Mouse (Mus musculus) neural tube, embryonic 14.5 days (tissue): Measurements from ENCODE around the gene Slbp. TPM values are rescaled to one million over a fixed set of nuclear protein-coding genes. Genes with fewer than 3 reads are reported as not detected.
A peak's percentile ranks its signal among the peaks of the same experiment; 100 is the strongest.

Experiments used
- ATAC-seq: fragments of 200-750 bp; cut with Nextera tagmentation; 2 replicates; pipeline ENCODE4 v1.8.0; 2017; ENCODE audit warnings: low read depth, mild to moderate bottlenecking, moderate TSS enrichment, moderate library complexity
- H3K27ac ChIP-seq: fragments of 300-500 bp; sonication (generic); 2 replicates; pipeline ENCODE4 v1.5.1; 2014; ENCODE audit warnings: low read depth, mild to moderate bottlenecking, control low read depth, low read length, moderate library complexity, mixed read lengths
- H3K27me3 ChIP-seq: fragments of 300-500 bp; sonication (generic); 2 replicates; pipeline ENCODE4 v1.6.1; 2014; ENCODE audit warnings: low read length; ENCODE audit not compliant: control insufficient read depth, insufficient read depth
- H3K36me3 ChIP-seq: fragments of 300-500 bp; sonication (generic); 2 replicates; pipeline ENCODE4 v1.6.1; 2014; ENCODE audit warnings: low read length, mixed read lengths; ENCODE audit not compliant: control insufficient read depth, insufficient read depth
- H3K4me1 ChIP-seq: fragments of 300-500 bp; sonication (generic); 2 replicates; pipeline ENCODE4 v1.6.1; 2014; ENCODE audit warnings: low read length; ENCODE audit not compliant: control insufficient read depth, insufficient read depth
- H3K4me2 ChIP-seq: fragments of 300-500 bp; sonication (generic); 2 replicates; pipeline ENCODE4 v1.6.1; 2014; ENCODE audit warnings: mild to moderate bottlenecking, low read depth, low read length, control low read depth
- H3K4me3 ChIP-seq: fragments of 300-500 bp; sonication (generic); 2 replicates; pipeline ENCODE4 v1.5.1; 2014; ENCODE audit warnings: low read depth, low read length, control low read depth, mixed read lengths
- H3K9ac ChIP-seq: fragments of 300-500 bp; sonication (generic); replicated peaks from 2 replicates; pipeline ENCODE4 v1.6.1; 2014; ENCODE audit warnings: low read depth, mild to moderate bottlenecking, control low read depth, low read length, mixed read lengths
- H3K9me3 ChIP-seq: fragments of 300-500 bp; sonication (generic); 2 replicates; pipeline ENCODE4 v1.6.1; 2016; ENCODE audit warnings: low read length; ENCODE audit not compliant: control insufficient read depth
- whole genome bisulfite sequencing: fragments of 180-500 bp; shearing (Covaris S2); extraction: QIAGEN DNeasy Blood & Tissue Kit; methylation state at CpG from one replicate; pipeline ENCODE4 v1.1.7; 2014; 5-methylcytosine and 5-hydroxymethylcytosine counted together
- polyA plus RNA-seq: library from polyadenylated mRNA; unstranded; fragments of >200 nt; fragmentation: Nextera tagmentation; extraction: Ambion mirVana; gene quantifications from 2 replicates; pipeline ENCODE4 v1.2.1, GENCODE M21; 2014

The Slbp gene
- polyA plus RNA-seq, 1 experiment from 2014 or later: 118 TPM

DNA sequence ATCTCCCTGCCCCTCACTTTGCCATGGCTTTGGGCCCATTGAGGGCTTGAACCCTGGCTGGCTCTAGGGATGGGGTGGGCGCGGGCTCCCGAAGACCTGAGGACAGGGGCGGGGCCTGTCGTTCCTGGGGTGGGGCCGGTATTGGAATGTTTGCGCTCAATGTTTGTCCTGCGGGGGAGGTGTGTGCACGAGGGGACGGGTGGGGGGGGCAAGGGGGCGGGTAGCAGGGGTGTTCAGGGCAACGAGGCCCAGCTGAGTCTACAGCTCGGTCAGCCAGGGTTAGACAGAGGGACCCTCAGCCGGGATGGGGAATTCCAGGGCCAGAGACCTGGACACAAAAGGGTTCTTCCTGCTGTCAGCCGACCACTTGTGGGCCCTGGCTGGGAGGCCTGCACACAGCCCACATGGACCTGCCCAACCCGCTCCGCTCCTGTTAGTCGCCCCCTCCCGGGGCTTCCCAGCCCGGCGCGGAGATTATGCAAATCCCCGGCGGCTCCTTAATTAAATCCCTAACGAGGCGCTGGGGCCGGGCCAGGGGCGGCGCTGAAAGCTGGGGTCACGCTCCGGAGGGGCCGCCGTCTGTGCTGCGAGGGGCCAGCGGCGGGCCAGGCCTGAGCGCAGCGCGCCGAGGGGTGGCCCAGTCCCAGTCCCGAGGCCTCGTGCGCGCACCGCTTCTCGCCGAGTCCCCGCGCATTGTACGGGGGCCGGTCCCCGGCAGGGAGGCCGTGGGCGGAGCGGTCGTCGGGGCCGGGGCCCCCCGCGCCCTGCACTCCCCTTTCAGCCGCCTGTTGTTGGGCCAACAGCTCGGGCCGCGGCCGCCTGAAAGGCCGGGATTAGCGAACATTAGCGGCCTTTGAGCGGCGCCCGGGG is 42.7 kb upstream of the Slbp start:
- Histone ChIP-seq H3K27me3 (peaks cover 10% of the 10 kb centered on the region), H3K4me1 (peaks cover 23% of the 10 kb centered on the region), H3K9ac (peak overlapping the region; percentile 43), H3K9me3 (no peaks in the 10 kb centered on the region), H3K4me2 (peak overlapping the region; percentile 55), H3K36me3 (no peaks in the 10 kb centered on the region), H3K4me3 (peak overlapping the region; percentile 21), H3K27ac (peak overlapping the region; percentile 44; the same call in 1 of the 2 replicates)
- WGBS: 2% methylated on average over 65 of the region's 71 CpGs
- ATAC-seq: peak; percentile 64

DNA sequence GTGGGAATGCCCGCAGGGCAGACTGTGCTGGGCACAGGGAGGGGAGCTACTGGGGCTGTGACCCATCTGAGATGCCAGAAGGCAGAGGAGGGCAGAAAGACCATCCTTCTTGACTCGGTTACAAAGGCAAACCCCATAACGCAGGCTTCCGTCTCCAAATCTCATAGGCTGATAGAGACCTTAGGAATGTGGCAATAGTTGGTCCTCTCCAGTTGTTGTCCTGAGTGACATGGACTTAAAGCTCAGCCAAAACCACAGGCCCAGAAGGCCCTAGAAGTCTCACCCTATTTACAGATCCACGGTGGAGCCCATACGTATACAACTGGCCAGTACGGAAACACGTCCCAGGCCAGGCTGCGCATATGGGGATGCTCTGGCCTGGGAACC is 42.1 kb upstream of the Slbp start:
- no peaks in the 10 kb centered on the region for H3K9me3 ChIP-seq
- H3K27ac ChIP-seq: peak overlapping the region; percentile 44; the same call in 1 of the 2 replicates
- H3K9ac ChIP-seq: no peak overlapping the region
- no peak overlapping the region for H3K4me2 ChIP-seq
- H3K4me3 ChIP-seq: no peak overlapping the region
- peaks cover 29% of the 10 kb centered on the region for H3K4me1 ChIP-seq
- ATAC-seq: no peak
- no peaks in the 10 kb centered on the region for H3K36me3 ChIP-seq
- H3K27me3 ChIP-seq: peaks cover 10% of the 10 kb centered on the region
- 38% methylated on average over 9 of the region's 9 CpGs for WGBS

DNA sequence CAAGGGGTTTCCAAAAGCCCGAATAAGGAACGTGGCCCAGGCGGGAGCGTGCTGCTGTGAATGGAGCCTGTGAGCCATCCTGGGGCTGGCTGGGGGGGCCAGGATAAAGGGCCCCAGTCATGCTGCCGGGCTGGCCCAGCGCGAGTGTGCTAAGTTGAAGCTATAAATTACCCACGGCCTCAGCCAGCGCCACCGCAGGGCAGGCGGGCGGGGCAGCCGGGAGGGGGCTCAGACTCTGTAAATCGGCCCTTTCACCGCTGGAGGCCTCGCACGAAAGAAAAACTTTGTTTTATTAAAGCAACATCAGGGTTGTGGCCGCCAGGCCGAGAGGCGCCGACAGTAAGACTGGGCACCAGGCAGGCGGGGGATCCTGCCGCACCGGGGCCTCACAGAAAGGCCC is 40.0 kb upstream of the Slbp start:
- Histone ChIP-seq H3K4me1 (peaks cover 37% of the 10 kb centered on the region), H3K4me2 (peak overlapping the region; percentile 20; the same call in 1 of the 2 replicates), H3K27me3 (peaks cover 10% of the 10 kb centered on the region), H3K4me3 (no peak overlapping the region), H3K9me3 (no peaks in the 10 kb centered on the region), H3K9ac (no peak overlapping the region), H3K36me3 (no peaks in the 10 kb centered on the region), H3K27ac (peak overlapping the region; percentile 76)
- under 1% methylated on average over 24 of the region's 24 CpGs for WGBS
- ATAC-seq: peak; percentile 50; the same call in 1 of the 2 replicates

- Histone ChIP-seq H3K9ac (no peak overlapping the region), H3K4me3 (no peak overlapping the region), H3K27me3 (peaks cover 4% of the 10 kb centered on the region; the same call in 1 of the 2 replicates), H3K9me3 (no peaks in the 10 kb centered on the region), H3K36me3 (no peaks in the 10 kb centered on the region), H3K4me1 (peaks cover 30% of the 10 kb centered on the region), H3K4me2 (no peak overlapping the region), H3K27ac (peak overlapping the region; percentile 48)
- peak; percentile 14; the same call in 1 of the 2 replicates for ATAC-seq
- 46% methylated on average over 11 of the region's 11 CpGs for WGBS
Measured at GRCm38 (mm10) chr5:33689852-33690645, 37.7 kb upstream of the Slbp start.

GRCm38 (mm10) chr5:33689221-33689844 is 37.0 kb upstream of the Slbp start:
- no peaks in the 10 kb centered on the region for H3K36me3 ChIP-seq
- H3K27ac ChIP-seq: peak overlapping the region; percentile 48
- no peak overlapping the region for H3K4me3 ChIP-seq
- peaks cover 25% of the 10 kb centered on the region for H3K4me1 ChIP-seq
- peak; percentile 88 for ATAC-seq
- no peak overlapping the region for H3K9ac ChIP-seq
- H3K4me2 ChIP-seq: no peak overlapping the region; the same call in 1 of the 2 replicates
- no peaks in the 10 kb centered on the region for H3K9me3 ChIP-seq
- WGBS: 10% methylated on average over 19 of the region's 20 CpGs
- H3K27me3 ChIP-seq: peaks cover 2% of the 10 kb centered on the region; the same call in 1 of the 2 replicates

DNA sequence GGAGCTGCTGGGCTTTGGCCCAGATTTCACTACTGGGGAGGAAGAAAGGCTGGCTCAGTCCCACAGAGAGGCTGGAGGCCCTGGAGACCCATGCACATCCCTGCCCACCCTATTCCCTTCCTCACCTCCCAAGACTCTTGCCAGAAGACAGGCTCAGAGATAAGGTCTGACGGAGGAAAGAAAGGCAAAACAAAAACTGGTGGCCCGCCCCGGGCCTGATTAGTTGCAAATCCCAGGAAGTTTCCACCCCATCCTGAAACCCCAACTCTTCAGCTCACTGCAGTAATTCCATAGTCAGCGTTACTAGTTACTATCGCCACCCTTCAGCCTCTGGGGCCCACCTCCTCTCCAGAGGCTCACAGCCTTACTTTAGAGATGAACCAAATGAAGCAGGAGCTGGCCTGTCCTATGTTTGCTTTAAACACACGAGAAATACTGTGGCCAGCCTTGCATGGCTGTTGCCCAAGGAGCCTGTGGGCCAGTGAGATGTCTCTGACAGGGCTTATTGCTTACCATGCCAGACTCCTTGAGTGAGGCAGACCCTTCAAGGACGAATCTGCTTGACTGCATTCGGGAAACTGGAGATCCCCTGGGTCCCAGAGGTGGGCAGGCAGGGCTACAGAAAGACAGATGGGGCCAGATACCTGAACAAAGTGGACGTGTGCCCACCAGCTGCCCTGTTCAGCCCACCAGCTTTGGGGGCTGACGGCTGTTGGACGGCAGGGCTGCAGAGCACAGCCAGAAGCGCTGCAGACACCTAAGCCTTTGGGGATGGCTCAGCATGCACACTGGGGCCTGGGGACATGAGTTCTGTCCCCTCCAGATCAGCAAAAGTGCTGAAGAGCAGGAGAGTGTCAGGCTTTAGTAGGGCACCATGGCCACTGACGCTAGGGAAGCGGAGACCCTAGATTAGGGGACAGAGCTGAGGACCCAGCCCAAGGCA is 36.2 kb upstream of the Slbp start:
- Histone ChIP-seq H3K36me3 (no peaks in the 10 kb centered on the region), H3K27me3 (no peaks in the 10 kb centered on the region), H3K9me3 (no peaks in the 10 kb centered on the region), H3K4me2 (no peak overlapping the region), H3K4me1 (peaks cover 22% of the 10 kb centered on the region), H3K27ac (peak overlapping the region; percentile 74), H3K9ac (no peak overlapping the region), H3K4me3 (no peak overlapping the region)
- 43% methylated on average over 14 of the region's 14 CpGs for WGBS
- ATAC-seq: no peak

GRCm38 (mm10) chr5:33687142-33687541 is 34.8 kb upstream of the Slbp start:
- ATAC-seq: no peak
- 40% methylated on average over 4 of the region's 4 CpGs for WGBS
- no peaks in the 10 kb centered on the region for H3K36me3 ChIP-seq
- H3K27me3 ChIP-seq: no peaks in the 10 kb centered on the region
- no peak overlapping the region for H3K4me3 ChIP-seq
- peaks cover 14% of the 10 kb centered on the region for H3K4me1 ChIP-seq
- no peak overlapping the region for H3K27ac ChIP-seq
- H3K9ac ChIP-seq: no peak overlapping the region
- H3K4me2 ChIP-seq: no peak overlapping the region
- no peaks in the 10 kb centered on the region for H3K9me3 ChIP-seq

DNA sequence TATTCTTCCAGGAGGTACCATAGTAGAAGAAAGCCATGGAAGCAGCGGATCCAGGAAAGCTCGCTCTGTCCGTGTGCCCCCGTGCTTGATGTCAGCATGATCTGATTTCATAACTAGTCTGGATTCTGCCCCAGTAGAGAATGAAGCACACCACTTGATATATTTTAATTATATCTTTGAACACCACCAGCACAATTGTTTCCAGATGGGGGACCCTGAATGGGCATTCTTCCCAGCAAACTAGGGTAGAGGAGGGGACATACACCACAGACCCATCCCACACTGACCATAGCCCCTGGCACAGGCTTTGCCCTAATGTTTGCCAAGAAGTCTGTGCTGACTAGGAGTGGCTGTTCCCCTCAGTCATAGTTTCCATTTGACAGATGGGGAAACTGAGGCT is 32.6 kb upstream of the Slbp start:
- Histone ChIP-seq H3K27ac (no peak overlapping the region), H3K9ac (no peak overlapping the region), H3K4me1 (peaks cover 12% of the 10 kb centered on the region), H3K27me3 (no peaks in the 10 kb centered on the region), H3K4me3 (no peak overlapping the region), H3K9me3 (no peaks in the 10 kb centered on the region), H3K4me2 (no peak overlapping the region), H3K36me3 (no peaks in the 10 kb centered on the region)
- no peak for ATAC-seq
- 92% methylated on average over 4 of the region's 4 CpGs for WGBS
